Comparison of ENCODE assay signal across 27 mouse cellular contexts in genomic region chr8:65088120-65088519, GRCm38 (mm10). TPM values are rescaled to one million over a fixed set of nuclear protein-coding genes. Genes with fewer than 3 reads are reported as not detected.
"Had no signal": no experiment of that assay in that cellular context is flagged by ENCODE, and none has a peak within 500 bp of the region (broad histone marks: within the 10 kb centered on the region; RNA-seq: fewer than 3 reads in every experiment).

No protein-coding gene starts in this region.

- H3K9me3 ChIP-seq: midbrain, embryonic 10.5 days; midbrain, embryonic 12.5 days; neural tube, embryonic 13.5 days; neural tube, embryonic 15.5 days had no signal

- H3K4me2 ChIP-seq: lung, embryonic 14.5 days; midbrain, embryonic 12.5 days; neural tube, embryonic 13.5 days; neural tube, embryonic 15.5 days had no signal

- H3K27ac ChIP-seq: midbrain, embryonic 10.5 days; midbrain, embryonic 12.5 days; neural tube, embryonic 13.5 days; neural tube, embryonic 15.5 days had no signal

- H3K36me3 ChIP-seq: midbrain, embryonic 10.5 days; midbrain, embryonic 12.5 days; neural tube, embryonic 13.5 days; neural tube, embryonic 15.5 days had no signal

- DNase-seq: lung, adult 18-20 months; lung, postnatal 10 days; lung, postnatal 4 days; midbrain, embryonic 14.5 days; retina, postnatal 1 day; right cerebral cortex, adult 18-20 months; right cerebral cortex, postnatal 25 days; spleen, adult 18-20 months; thymus, adult 18-20 months; thymus, postnatal 14 days; thymus, postnatal 36 days had no signal

- H3K9ac ChIP-seq: lung, embryonic 14.5 days; midbrain, embryonic 12.5 days; neural tube, embryonic 13.5 days; neural tube, embryonic 15.5 days had no signal

- ATAC-seq: midbrain, embryonic 16.5 days had no signal

- H3K27me3 ChIP-seq: midbrain, embryonic 12.5 days; neural tube, embryonic 13.5 days; neural tube, embryonic 15.5 days had no signal

- H3K4me3 ChIP-seq: midbrain, embryonic 10.5 days; midbrain, embryonic 12.5 days; myocyte; neural tube, embryonic 13.5 days; neural tube, embryonic 15.5 days had no signal

RNA-seq across cellular contexts. Expression of gene Gm10663, which starts 13.3 kb away (rescaled TPM):
- total RNA-seq: megakaryocyte, adult 5-6 weeks; megakaryocyte-erythroid progenitor cell, adult 5-6 weeks had no signal
- polyA plus RNA-seq: lung, embryonic 14.5 days; lung, embryonic 16.5 days; midbrain, embryonic 10.5 days; midbrain, embryonic 12.5 days; midbrain, embryonic 14.5 days; midbrain, embryonic 16.5 days; myocyte; neural tube, embryonic 11.5 days; neural tube, embryonic 13.5 days; neural tube, embryonic 15.5 days; small intestine, adult 2 months; stomach, embryonic 14.5 days; stomach, embryonic 16.5 days; thymus, postnatal 0 days; urinary bladder, adult 2 months had no signal

RNA-seq across cellular contexts. Expression of gene BC030870, which starts 41.2 kb away (rescaled TPM):
- total RNA-seq: megakaryocyte, adult 5-6 weeks; megakaryocyte-erythroid progenitor cell, adult 5-6 weeks had no signal
- polyA plus RNA-seq: midbrain, embryonic 10.5 days; midbrain, embryonic 12.5 days; midbrain, embryonic 14.5 days; midbrain, embryonic 16.5 days; myocyte; neural tube, embryonic 11.5 days; neural tube, embryonic 13.5 days; neural tube, embryonic 15.5 days; thymus, postnatal 0 days; urinary bladder, adult 2 months had no signal

RNA-seq across cellular contexts. Expression of gene Apela, which starts 51.0 kb away (rescaled TPM):
- total RNA-seq: megakaryocyte, adult 5-6 weeks; megakaryocyte-erythroid progenitor cell, adult 5-6 weeks had no signal
- polyA plus RNA-seq: myocyte; small intestine, adult 2 months; thymus, postnatal 0 days had no signal
